ENCODE assay signal across 8 mouse cellular contexts in the genomic region with DNA sequence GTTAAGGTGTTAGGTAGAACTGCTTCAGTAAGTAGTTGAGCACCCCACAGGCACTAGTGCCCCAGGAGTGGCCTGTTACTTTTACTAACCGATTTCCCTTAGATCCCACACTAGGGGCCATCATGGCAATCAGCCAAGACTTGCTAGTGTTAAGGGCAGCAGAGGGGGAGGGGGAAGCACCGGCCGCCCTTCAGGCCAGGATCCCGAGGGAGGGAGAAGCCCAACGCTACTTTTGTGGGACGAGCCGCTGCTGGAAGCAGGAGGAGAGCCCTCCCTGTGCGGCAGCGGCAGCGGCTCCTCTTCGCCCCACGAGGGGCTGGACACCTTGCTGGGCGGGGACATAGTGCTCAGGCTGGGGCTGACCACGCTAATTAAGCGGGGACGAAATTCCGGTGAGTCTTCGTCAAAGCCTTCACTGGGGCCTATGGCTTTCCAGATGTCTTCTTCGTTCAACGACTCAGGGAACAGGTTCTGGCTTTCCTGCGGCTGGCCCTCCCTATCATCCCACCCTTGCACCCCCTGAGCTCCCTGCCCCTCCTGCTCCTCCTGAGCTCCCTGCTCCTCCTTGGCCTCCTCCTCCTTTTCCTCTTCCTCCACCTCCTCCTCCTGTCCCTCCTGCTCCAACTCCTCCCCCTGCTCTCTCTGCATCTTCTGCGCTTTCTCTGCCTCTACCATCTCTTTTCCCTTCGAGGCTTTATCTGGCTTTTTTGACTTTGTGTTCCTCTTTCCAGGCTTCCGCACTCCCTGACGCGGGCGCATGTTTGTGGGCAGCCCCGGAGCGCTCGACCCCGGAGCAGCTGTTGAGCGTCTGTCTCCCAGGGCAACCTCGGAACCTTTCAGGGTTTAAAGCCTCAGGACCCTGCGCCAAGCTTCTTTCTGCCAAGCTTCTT. TPM values are rescaled to one million over a fixed set of nuclear protein-coding genes. Genes with fewer than 3 reads are reported as not detected.
A peak's percentile ranks its signal among the peaks of the same experiment; 100 is the strongest.
DNase-seq lines count a peak whose midpoint lies in the region; ATAC-seq and TF ChIP-seq lines count a peak whose summit lies in the region.

Gene Erich6, minus strand, starts transcription at position 802 of the 890 bp plus-strand sequence.

- ATAC-seq in heart, embryonic 14.5 days (ENCODE audit: insufficient number of reproducible peaks, insufficient read depth, low FRiP score, low read depth) = peak; percentile 71
- ATAC-seq in neural tube, embryonic 15.5 days (ENCODE audit: low FRiP score) = peak; percentile 86

- H3K36me3 ChIP-seq in heart, embryonic 14.5 days (ENCODE audit: control insufficient read depth, insufficient read depth, low read length) = no peaks in the 10 kb centered on the region
- H3K36me3 ChIP-seq in neural tube, embryonic 15.5 days = no peaks in the 10 kb centered on the region

- under 1% methylated on average over 34 of the region's 34 CpGs for WGBS in heart, embryonic 14.5 days
- under 1% methylated on average over 34 of the region's 34 CpGs for WGBS in lung, adult 2 months
- WGBS in neural tube, embryonic 15.5 days = under 1% methylated on average over 34 of the region's 34 CpGs

- 0 out of 4 replicates have a peak, but pooled peaks cover 0 to 3% of the 10 kb centered on the region in 2 experiments for H3K4me1 ChIP-seq in heart, embryonic 14.5 days (ENCODE audit: control insufficient read depth in 2 of 2, insufficient read depth in 2 of 2, low read length in 2 of 2)
- 0 out of 2 replicates have a peak, but pooled peaks cover 2% of the 10 kb centered on the region for H3K4me1 ChIP-seq in lung, adult 2 months (ENCODE audit: control insufficient read depth, insufficient read depth, low read length)
- peaks cover 11% of the 10 kb centered on the region for H3K4me1 ChIP-seq in neural tube, embryonic 15.5 days

- no peak for TF ChIP-seq CTCF in lung, adult 2 months (IDR thresholded peaks at IDR 0.05; ENCODE audit: insufficient read depth, low read length)

- peak within 1 kb of the TSS; percentile 93 for H3K4me2 ChIP-seq in heart, embryonic 14.5 days (ENCODE audit: low read length)
- peak within 1 kb of the TSS; percentile 94 for H3K4me2 ChIP-seq in neural tube, embryonic 15.5 days

- H3K27ac ChIP-seq in heart, embryonic 14.5 days (replicated peaks in 1 of 2; ENCODE audit: control insufficient read depth in 1 of 2, insufficient read depth in 1 of 2, low read depth in 2 of 2, low read length in 2 of 2) = no peak within 1 kb of the TSS
- 0 out of 2 replicates have a peak within 1 kb of the TSS, but pooled peaks have one; percentile 10 for H3K27ac ChIP-seq in neural tube, embryonic 15.5 days (replicated peaks)

- H3K27me3 ChIP-seq in heart, embryonic 14.5 days (ENCODE audit: control insufficient read depth, insufficient read depth, low read length) = no peaks in the 10 kb centered on the region
- no peaks in the 10 kb centered on the region for H3K27me3 ChIP-seq in neural tube, embryonic 15.5 days (replicated peaks)

- no peak for TF ChIP-seq POLR2A in lung, adult 2 months (IDR thresholded peaks at IDR 0.05; ENCODE audit: borderline replicate concordance, extremely low read depth, low read depth, low read length)

- H3K9ac ChIP-seq in heart, embryonic 14.5 days (ENCODE audit: low read length) = peak within 1 kb of the TSS; percentile 70
- H3K9ac ChIP-seq in neural tube, embryonic 15.5 days (replicated peaks) = peak within 1 kb of the TSS; percentile 50

- peak within 1 kb of the TSS; percentile 47 to 52 for H3K4me3 ChIP-seq in heart, embryonic 14.5 days (ENCODE audit: control insufficient read depth in 1 of 2, insufficient read depth in 1 of 2, low read depth in 1 of 2, low read length in 2 of 2)
- H3K4me3 ChIP-seq in lung, adult 2 months (replicated peaks; ENCODE audit: extremely low read depth, low read depth, low read length) = peak within 1 kb of the TSS; percentile 59
- H3K4me3 ChIP-seq in neural tube, embryonic 15.5 days (replicated peaks) = peak within 1 kb of the TSS; percentile 47

- peak; percentile 16 for DNase-seq in thymus, postnatal 4 days
- DNase-seq in thymus, adult 18-20 months = no peak
- peak; percentile 74 for DNase-seq in embryo, embryonic 9.5 days (ENCODE audit: extremely low spot score)
- DNase-seq in kidney, postnatal 14 days = peak; percentile 50
- peak; percentile 24 for DNase-seq in lung, adult 2 months
- no peak for DNase-seq in T-cell, adult 2 months (ENCODE audit: low spot score)

- 0 out of 2 replicates have a peak, but pooled peaks cover 4% of the 10 kb centered on the region for H3K9me3 ChIP-seq in heart, embryonic 14.5 days (ENCODE audit: control insufficient read depth, low read length)
- no peaks in the 10 kb centered on the region for H3K9me3 ChIP-seq in neural tube, embryonic 15.5 days (replicated peaks)

RNA-seq across cellular contexts. Expression of gene Erich6, which starts in this region (rescaled TPM):
- 0.20 TPM in 1 of 2 replicates, not detected in the other for polyA plus RNA-seq in heart, embryonic 14.5 days (2014; fragmentation: Nextera tagmentation; extraction: Ambion mirVana)
- polyA plus RNA-seq in lung, adult 2 months (2012; rRNA removed) = 0.09 TPM in 1 of 2 replicates, not detected in the other
- polyA plus RNA-seq in neural tube, embryonic 15.5 days (2015; fragmentation: Nextera tagmentation; extraction: Ambion mirVana) = 0.18 TPM in 1 of 2 replicates, not detected in the other

Comparison
In these comparisons a context has a peak if more than half of its experiments do, and no peak if none do; other contexts are left out.
1. DNase-seq: peak in thymus, postnatal 4 days (single experiment), embryo, embryonic 9.5 days (single experiment) and kidney, postnatal 14 days (single experiment); none in thymus, adult 18-20 months (0 of 2) and T-cell, adult 2 months (single experiment).
2. Peak in ATAC-seq, H3K4me3 ChIP-seq, H3K9ac ChIP-seq and H3K4me2 ChIP-seq in heart, embryonic 14.5 days; RNA of the gene not detected or under 1 TPM.
3. Peak in DNase-seq and H3K4me3 ChIP-seq in lung, adult 2 months; RNA of the gene not detected or under 1 TPM.
4. Peak in ATAC-seq, H3K4me3 ChIP-seq, H3K27ac ChIP-seq, H3K9ac ChIP-seq and H3K4me2 ChIP-seq in neural tube, embryonic 15.5 days; RNA of the gene not detected or under 1 TPM.
5. Peak in every context shown above with its lines, with median percentiles within 50 percentile points of each other: H3K4me3 ChIP-seq.